Mouse (Mus musculus): Measurements from ENCODE around the gene Fkbpl.

The Fkbpl gene

GRCm38 (mm10) chr17:34670235-34670634 is 25.7 kb downstream of the Fkbpl start, which contains the start of gene Tnxb:
Gene Tnxb, plus strand, starts transcription at chr17:34670535.
- no peak for DNase-seq (ENCODE audit: low read depth)

- DNase-seq (ENCODE audit: low read depth) = no peak
Observed at GRCm38 (mm10) chr17:34671151-34672066, 26.8 kb downstream of the Fkbpl start.

- DNase-seq (ENCODE audit: low read depth) = no peak
Observed at GRCm38 (mm10) chr17:34672246-34672792, 27.8 kb downstream of the Fkbpl start.

GRCm38 (mm10) chr17:34673139-34673538 is 28.6 kb downstream of the Fkbpl start:
- DNase-seq (ENCODE audit: low read depth) = no peak

- no peak for DNase-seq (ENCODE audit: low read depth)
Observed at GRCm38 (mm10) chr17:34674524-34675204, 30.1 kb downstream of the Fkbpl start.

DNA sequence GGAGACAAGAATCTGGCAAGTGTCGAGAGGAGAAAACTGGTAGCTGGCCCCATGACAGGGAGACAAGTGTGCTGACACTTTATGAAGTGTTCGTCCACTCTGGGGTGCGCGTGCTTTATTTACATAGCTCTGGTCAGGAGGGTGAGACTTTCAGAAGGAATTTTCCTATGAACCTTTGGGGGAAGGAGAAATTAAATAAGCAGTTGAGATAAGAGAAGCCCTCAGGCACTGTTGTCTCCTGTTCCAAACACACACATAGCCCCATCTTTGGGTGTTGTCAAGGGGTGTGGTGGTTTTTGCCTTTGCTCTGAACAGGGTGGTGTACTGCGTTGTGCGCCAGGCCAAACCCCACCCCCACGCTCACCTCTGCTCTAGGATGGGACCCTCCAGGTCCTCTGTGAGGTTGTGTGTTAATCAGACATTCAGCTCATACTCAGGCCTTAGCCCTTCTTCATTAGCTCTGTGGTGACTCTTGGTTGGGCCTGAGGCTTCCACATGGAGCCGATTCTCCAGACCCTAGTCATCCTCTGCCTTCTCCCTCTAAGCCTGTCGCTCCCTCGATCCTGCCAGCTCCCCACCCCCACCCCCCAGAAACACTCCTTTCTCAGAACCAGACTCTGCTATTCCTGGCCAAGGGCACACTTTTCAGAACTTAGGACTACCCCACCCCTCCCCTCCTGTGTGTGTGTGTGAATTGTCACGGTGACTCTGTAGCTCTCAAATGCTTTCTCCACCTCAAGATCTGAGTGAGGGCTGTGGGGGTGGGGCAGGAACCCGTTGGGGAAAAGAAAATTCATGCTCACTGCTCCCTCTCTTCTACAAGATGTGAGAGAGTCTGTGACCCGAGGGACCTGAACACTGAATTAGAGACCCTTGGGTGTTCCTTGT is 30.9 kb downstream of the Fkbpl start:
- no peak for DNase-seq (ENCODE audit: low read depth)

DNA sequence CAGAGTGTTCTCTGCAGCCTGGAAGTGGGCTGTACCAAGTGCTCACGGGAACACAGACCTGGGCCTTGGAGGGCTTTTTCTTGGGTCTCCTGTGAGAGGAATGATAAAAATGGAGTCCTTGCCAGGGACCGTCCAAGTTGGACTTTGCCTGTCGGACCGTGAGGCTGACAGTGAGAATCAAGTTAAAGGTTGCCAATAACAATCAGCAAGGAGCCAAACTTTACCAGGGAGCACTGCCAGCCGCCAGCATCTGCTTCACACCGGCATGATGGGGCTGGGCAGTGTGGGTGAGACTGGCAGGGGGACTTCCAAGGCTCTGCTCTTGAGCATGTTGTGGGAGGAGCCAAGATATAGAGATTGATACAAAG is 31.5 kb downstream of the Fkbpl start:
- no peak for DNase-seq (ENCODE audit: low read depth)

DNA sequence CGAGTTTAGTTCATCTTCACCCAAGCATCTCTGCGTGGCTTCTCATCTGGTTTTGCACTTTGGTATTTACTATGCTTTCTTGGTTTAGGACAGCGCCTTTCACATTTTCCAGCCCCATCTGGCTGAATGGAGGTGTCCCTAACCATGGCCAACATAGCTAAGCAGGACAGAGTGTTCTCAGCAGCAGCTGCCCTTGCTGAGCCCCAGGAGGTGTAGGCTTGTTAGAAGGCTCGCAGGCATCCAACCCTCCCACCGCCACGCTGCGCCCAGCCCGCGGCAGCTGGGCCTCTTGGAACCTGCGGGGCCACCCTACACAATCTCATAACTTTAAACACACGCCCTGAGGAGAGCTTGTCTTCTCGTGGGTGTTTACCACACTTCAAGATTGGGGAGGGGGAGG is 32.1 kb downstream of the Fkbpl start:
- DNase-seq (ENCODE audit: low read depth) = no peak

- no peak for DNase-seq (ENCODE audit: low read depth)
Observed at GRCm38 (mm10) chr17:34680191-34680590, 35.6 kb downstream of the Fkbpl start.

GRCm38 (mm10) chr17:34680621-34681020 is 36.1 kb downstream of the Fkbpl start:
- no peak for DNase-seq (ENCODE audit: low read depth)

DNA sequence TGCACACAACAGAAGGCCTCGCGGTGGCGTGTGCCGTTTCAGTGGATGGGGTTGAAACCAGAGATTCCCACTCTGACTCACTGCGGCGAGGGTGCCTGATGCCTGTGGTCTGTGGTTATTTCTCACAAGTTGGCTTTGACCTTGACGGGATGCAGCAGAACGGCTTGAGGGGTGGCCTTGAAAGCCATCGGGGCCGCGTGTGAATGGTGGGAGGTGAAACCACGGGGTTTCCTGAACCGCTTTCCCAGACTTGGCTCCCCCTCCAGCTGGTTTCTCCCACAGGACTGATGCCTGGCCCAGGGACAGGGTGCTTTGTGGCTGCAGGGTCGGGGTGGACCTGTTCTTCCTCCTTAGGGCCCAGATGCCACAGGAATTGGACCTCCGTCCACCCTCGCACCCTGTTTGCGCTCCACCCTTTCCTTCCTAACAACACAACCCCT is 36.6 kb downstream of the Fkbpl start:
- DNase-seq (ENCODE audit: low read depth) = no peak

DNA sequence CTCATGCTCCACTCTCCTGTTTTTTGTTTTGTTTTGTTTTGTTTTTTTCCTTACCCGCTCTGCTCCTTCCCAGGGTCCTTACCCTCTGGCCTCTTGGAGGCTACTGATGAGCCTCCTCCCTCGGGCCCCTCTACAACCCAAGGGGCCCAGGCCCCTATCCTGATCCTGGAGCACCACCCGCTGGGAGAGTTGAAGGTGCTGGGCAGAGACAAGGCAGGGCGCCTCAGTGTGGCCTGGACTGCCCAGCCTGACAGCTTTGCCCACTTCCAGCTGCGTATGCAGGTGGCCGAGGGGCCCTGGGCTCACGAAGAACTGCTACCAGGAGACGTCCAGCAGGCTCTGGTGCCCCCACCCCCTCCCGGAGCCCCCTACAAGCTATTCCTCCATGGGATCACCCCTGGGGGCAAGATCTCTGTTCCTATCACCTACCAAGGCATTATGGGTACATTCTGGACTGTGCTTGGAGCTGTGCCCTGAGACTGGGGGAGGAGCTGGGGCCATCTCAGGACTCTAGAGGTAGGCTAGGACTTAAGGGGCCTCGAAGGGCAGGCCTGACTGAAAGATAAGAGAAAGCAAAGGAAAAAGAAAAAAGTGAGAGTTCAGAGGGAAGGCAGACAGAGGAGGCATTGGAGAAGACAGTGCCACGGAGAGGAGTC is 37.4 kb downstream of the Fkbpl start:
- no peak for DNase-seq (ENCODE audit: low read depth)

GRCm38 (mm10) chr17:34683179-34683578 is 38.6 kb downstream of the Fkbpl start:
- DNase-seq (ENCODE audit: low read depth) = no peak

DNA sequence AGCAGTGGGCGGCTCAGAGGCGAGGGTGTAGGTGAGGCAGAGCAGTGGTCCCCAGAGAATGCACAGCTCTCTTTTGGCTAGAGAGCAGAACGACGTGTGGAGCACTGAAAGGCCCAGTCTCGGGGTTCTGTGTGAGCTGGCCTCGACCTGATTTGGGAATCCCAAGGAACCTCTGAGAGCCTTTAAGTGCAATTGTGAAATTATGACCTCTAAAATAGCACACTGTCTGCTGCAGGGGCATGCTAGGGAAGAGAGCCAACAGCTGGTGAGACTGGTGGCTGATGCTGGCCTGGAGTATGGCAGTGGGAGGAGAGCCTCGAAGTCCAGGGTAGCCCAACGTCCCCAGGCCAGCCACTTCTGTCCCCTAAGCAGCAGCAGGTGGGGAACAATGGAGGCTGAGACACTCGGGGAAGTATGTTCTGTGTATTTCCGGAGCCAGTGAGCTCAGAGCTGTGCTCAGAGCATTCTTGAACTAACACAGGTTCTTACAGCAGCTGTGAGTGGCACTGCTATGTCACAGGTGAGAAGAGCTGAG is 39.2 kb downstream of the Fkbpl start:
- DNase-seq (ENCODE audit: low read depth) = no peak

GRCm38 (mm10) chr17:34684253-34684893 is 39.8 kb downstream of the Fkbpl start:
- DNase-seq (ENCODE audit: low read depth) = no peak

DNA sequence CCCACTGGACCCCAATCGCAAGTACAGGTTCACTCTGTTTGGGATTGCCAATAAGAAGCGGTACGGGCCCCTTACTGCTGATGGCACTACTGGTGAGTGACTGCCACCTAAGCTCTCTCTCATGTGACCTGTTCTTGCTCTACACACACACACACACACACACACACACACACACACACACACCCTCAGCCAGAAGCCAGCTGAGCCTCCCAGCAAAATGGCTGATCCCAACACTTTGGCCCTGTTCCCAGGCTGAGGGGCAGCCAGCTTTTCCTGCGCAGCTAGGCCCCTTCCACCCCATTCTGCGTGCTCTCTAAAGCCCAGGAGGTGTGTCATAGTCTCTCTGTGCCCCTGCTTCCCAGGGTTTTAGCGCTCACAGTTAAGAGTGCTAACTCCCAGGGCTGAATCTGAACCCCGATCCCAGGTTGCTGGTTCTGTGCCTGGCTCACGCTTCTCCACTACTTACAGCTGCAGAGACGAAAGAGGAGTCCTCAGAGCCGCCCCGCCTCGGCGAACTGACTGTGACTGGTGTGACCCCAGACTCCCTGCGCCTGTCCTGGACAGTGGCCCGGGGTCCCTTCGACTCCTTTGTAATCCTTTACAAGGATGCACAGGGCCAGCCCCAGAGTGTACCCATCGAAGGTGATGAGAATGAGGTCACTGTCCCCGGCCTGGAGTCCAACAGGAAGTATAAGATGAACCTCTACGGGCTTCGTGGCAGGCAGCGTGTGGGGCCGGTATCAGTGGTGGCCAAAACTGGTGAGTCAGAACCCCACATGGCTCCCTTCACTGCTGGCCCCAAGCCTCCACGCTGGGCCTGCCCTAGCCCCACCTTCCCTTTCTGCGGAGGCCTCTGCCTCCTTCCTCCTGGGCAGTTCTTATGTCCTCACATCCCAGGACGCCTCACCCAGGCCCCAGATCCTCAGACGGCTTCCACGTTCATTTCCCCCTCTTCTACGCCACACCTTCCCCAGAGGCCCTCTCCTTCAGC is 40.9 kb downstream of the Fkbpl start:
- no peak for DNase-seq (ENCODE audit: low read depth)

GRCm38 (mm10) chr17:34688889-34689288 is 44.3 kb downstream of the Fkbpl start:
- DNase-seq (ENCODE audit: low read depth) = no peak

DNA sequence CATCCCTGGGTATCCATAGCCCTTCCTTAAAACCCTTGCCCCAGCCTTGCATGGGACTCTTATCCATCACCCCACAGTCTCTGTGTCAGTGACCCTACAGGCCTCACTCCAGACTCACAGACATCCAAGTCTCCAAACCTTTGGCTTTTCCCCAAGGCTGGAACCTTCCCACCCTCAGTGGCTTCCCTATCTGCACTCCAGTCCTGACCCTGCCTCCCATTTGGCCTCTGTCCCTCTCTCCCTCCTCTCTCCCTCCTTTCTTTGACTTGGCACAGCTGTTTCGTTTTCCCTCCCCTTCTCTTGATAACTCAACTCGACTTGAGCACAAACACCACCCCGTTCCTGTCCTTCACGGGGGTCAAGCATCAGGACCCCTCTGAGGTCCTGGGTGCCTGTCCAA is 45.9 kb downstream of the Fkbpl start:
- DNase-seq (ENCODE audit: low read depth) = no peak

DNA sequence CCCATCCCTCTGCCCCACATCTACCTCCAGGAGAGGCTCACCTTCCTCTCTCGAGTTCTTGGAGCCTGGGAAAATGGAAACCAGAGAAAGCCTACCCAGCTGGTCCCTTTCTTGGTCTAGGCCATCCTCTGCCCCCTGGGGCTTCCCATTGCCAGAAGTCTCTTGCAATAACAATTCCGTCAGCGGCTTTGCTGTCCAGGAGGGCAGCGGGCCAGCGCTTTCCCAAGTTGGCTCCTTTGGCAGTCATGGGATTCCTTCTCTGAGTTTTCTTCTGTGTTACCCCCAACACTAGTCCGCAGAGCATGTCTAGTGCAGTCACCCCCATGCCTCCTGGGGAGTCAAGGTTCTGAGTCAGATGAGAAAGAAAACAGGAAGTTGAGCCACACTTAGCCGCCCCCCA is 48.3 kb downstream of the Fkbpl start:
- DNase-seq (ENCODE audit: low read depth) = no peak
